Mouse (Mus musculus) liver, embryonic 14.5 days (tissue): ENCODE measurements at regions not wholly inside any gene's neighbourhood (a gene's known extent, or its start where the extent isn't known, plus 50 kb on each side); places are given as distances from the start of the nearest gene placed in this dataset.

ENCODE experiments used
- CTCF ChIP-seq: IDR thresholded peaks from 2 replicates; pipeline ENCODE4 v1.5.1; 2016; ENCODE audit warnings: antibody characterized with exemption, low read depth, control low read depth
- EP300 ChIP-seq: IDR thresholded peaks from 2 replicates; pipeline ENCODE4 v1.6.1; 2016; ENCODE audit warnings: antibody characterized with exemption, low read depth

DNA sequence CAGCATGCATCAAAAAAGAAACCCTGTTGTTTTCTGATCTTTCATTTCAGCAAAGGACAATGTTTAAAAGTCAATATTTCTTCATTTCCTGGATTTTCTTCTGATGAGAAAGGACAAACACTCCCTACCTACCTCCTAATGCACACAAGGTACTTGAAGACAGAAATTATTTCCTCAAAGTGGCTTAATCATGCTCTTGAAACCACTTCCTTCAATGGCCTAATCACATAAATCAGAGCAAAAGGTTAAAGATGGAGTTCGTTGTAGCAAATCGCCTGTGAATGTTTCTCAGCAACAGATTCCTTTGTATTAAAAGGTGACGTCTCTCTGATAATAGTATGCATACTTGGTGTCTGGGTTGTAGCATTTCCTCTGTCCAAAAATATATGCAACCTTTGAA lies 124.3 kb upstream of the Gm10306 start:
- no peak for TF ChIP-seq CTCF
- no peak for TF ChIP-seq EP300
